Mouse (Mus musculus) CD8-positive naive resting alpha-beta T cell, adult 57 days (primary cell): ENCODE measurements around the gene Fndc3a. TPM values are rescaled to one million over a fixed set of nuclear protein-coding genes. Genes with fewer than 3 reads are reported as not detected.

Experiments
- total RNA-seq: library from RNA; stranded (reverse); gene quantifications from one replicate; pipeline ENCODE4 v1.2.4, GENCODE M21; 2023

Fndc3a gene
- 57.3 TPM for total RNA-seq

DNA sequence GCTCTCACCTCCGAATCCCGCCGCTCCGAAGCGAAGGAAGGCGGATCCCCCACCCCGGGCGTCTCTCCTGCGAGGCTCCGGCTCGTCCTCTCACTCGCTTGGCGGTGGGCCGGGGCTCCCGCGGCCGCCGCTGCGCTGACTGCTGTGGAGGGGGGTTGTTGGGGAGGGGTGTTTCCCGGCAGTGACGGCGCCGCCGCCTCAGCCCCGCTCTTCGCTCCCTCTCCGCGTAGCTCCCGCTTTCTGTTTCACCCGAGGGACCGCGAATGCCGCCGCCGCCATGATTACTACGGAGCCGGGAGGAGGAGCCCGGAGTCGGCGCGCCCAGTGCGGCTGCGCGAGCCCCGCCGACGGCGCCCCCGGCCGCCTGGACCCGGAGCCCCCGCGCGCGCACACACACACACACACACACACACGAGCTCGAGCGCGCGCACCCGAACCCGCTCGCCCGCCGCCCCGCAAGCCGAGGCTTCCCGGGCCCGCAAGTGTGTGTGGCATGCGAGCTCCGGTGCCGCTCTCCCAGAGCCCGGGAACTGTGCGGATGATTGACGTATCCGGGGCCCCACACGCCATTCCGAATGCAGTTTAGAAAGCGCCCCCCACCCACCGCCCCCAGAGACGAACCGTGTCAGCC lies at the start of gene Fndc3a:
TSS of gene Fndc3a (minus strand) at position 294 of the 631 bp plus-strand sequence.

DNA sequence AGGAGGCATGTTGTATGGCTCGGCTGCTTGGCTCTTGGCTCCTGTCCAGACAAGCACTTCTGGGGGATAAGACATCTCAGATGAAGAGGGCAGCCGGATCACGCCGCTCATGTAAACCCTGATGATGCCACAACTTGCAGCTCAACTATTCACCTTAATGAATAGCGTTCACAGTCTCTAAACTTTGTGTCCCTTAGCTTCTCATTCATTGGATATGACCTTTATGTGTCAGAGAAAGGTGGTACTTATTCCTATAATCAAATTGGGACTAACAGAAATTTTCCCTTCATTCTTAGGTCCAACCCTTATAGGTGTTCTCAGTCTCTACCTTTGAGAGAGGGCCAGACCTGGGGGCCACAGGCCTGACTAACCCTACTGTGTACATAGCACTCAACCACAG lies 218.1 kb downstream of the Fndc3a start, which contains the start of gene Gm9195:
TSS of gene Gm9195 (minus strand) at position 101 of the 400 bp plus-strand sequence.

Other genes starting within 250 kb of the Fndc3a start
- gene Gm9195, start 218.2 kb downstream of the Fndc3a start, total RNA-seq = not detected